Mouse (Mus musculus): ENCODE measurements around the gene Moap1. TPM values are rescaled to one million over a fixed set of nuclear protein-coding genes. Genes with fewer than 3 reads are reported as not detected.

The Moap1 gene
- total RNA-seq, 4 experiments from 2014 or later: 29.9 to 37.3 (median 33.4) TPM

DNA sequence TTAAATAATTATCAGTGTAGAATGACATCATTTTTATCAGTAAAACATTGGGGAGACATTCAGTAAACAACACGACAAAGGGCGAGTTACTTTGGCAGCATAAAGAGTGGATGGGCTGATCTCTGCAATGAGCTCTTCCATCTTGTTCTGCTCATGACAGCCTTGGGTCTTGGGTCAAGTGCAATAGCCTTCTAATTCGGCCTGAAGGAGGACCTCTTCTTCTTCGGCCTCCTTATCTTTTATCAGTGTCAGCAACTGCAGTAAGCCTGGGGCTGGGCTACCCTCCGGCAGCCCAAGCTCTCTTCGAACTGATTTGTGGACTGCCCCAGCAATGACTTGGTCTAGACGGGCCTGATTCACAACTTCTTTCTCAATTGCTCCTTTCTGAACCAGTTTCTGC lies 1.4 kb downstream of the Moap1 start:
- no peak for DNase-seq (ENCODE audit: low spot score in 2 of 2)

DNA sequence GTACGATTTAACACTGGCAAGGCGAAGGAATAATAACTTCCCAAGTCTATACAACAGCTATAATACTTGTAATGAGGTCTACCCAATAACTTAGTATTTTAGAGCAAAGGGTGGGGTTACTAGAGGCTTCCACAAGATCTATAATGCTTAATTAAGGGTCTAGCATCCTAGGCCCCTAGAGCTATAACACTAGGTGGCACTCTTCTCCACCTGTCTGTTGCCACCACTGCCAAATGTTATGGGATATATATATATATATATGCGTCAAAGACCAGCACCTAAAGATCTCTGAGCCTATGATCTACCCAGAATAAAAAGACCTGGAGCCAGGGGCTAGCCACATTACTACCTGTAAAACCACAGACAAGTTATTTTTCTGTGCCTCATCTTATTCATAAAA lies 3.2 kb downstream of the Moap1 start:
- DNase-seq (ENCODE audit: low spot score in 2 of 2): no peak

DNA sequence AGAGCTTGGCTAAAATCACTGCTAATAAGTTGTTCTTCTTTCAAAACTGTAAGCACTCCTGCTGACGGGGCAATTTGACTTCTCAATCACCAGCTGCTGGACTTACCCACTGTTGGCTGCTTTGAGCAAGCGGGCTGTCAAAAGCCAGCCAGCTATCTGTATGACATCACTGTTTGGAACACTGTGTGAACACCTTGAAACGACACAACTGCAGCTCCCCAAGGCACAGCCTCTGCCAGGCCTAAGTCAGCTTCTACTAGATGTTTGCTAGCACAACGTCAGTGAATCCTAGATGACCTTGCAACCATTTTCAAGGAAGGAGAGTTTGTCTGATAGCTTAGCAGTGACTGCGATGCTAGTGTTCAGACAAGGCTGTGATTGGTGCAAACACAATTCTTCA lies 4.4 kb downstream of the Moap1 start:
- DNase-seq (ENCODE audit: low spot score in 2 of 2): no peak

DNA sequence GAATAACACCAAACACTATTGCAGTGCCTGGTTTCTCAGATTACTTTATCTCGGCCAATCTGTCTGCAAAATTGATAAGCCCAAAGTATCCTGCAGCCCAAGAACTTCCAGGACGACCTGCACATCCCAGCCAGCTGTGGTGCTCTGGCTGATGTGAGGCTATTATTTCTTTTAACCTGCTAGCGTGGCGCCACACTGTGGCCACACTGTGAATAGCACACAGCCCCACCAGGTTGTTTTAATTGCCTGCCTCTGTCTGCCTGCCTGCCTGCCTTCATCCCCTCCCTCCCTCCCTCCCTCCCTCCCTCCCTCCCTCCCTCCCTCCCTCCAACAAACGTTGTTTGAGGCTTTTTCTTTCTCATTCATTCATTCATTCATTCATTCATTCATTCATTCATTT lies 10.1 kb downstream of the Moap1 start:
- DNase-seq (ENCODE audit: low spot score in 2 of 2): no peak

DNA sequence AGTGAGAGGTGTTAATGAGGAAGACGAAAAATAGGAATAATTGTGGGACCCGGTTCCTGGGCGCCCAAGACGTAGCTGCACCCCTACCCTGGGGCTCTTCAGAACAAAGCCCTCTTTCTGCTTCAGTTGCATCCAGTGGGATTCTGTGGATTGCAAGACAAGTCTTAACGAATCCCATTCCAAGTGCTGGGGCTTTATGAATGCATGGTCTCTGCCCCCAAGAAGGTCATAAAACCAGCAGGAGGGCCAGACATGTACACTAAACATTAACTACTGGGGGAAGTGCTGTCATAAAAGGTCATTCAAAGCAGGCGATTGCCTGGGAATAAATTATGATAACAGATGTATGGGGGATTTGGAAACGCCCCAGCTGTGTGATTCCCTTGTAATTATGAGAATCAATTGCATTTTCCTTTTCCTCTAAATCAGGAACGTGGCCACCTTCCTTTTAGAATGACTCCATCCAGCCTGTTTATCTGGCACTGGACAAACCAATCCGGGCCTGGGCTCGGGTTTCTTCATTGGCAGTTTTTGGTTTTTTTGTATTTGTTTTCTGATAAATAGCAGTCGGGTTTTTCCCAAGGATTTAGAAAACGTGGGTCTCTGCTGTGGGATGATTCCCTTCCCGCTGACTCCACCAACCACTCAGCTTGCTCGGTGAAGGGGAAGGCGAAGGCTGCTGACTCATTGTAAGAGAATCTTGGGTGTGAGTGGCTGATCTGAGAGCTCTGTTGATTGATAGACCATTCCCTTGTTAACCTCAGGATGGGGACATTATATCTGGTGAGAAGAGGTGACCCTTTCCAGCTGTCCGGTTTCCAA lies 12.5 kb downstream of the Moap1 start:
- no peak for DNase-seq (ENCODE audit: low spot score in 2 of 2)

DNA sequence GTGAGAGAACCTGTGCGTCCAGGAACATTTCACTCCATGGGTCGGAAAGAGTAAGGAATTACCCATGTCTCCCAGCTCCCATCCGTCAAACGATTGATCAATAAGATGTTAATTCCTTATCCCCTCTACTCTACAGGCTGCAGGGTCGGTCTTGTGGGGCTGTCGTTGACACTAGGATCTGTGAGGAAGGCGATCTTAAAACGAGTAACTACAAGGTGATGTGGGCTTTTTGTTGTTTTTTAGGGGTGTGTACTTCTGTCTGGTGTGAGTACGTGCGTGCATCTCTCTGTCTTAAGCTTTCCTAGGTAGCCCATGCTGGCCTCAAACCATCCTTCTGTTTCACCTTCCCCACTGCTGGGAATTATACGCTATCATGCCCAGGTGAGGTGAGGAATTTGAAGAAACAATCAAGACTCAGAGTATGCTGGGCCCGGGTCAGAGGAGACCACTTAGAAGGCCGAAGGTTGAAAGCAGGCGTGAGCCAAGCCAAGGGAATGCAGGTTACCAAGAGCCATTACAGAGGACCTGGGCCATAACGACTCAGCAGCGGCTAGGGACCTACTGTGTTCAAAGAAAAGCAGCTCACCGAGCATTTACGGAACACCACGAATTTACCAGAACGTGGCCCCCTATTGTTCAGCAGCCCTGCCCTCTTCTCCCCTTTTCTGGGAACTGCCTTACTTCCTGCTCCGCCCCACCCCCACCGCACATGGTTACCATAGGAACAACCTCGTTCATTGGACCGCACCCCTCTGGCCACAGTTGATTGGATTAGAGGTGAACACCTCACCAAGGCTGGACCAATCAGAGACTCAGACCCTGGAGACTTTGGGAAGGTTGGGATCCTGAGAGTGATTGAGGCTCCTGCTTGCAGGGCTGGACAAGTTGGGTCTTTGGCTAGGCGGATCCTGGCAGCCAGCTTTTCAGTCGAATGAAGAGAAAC lies 13.3 kb downstream of the Moap1 start:
- peak in 1 of 2 experiments; percentile 84 for DNase-seq (ENCODE audit: low spot score in 2 of 2)

DNA sequence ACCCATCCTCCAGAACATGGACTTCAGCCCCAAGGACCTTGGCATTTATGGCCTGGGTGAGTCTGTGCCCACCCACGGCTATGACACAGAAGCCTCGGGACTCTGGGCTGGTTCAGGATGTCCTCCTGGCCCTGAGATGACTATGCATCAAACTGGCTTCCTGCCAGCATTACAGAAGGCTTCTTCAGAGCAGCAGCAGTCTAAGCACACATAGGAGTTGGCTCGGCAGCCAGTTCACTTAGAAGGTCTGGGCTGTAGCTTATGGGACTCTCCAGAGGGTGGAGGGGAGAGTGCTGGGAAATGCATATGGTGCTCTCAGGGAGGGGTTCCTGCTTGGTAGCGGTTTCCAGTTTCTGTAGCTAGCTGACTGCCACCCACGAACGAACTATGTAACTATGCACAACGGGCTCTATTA lies 17.7 kb downstream of the Moap1 start:
- no peak for DNase-seq (ENCODE audit: low spot score in 2 of 2)

DNA sequence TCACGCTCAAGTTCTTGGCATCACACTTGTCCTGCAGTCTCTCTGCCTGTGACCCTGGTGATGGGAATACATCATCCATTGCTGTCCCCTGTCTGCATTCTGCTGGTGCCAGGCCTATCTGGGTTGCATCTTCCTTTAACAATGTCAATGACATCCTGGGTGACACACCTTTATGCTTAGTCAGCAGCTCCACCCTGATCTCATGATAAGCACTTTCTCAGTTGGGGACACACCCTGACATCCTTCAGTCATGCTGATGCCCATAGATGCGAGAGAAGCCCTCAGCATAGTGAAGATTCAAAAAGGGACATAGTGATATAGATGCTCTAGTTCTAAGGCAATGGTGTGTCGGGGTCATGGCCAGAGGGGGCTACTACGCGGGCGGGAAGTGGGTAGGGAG lies 18.3 kb downstream of the Moap1 start:
- no peak for DNase-seq (ENCODE audit: low spot score in 2 of 2)

DNA sequence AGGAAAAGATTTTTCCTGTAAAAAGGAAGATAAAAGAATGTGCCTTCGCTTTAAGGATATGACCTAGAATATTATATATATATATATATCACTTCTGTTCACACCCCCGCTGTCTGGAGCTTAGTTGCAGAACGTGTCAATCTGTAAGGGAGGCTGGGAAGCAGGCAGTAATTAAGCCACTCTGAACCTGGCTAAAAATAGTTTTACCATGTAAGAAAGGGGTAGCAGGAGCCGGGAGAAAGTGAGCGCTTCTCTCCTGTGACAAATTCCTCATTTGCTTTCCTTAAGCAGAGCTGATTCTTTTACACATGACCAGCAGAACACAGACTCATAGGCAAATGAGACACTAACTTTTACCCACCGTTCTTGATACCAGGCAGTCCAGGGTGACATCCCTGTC lies 19.6 kb downstream of the Moap1 start:
- peak in 1 of 2 experiments; percentile 70 for DNase-seq (ENCODE audit: low spot score in 2 of 2)

DNA sequence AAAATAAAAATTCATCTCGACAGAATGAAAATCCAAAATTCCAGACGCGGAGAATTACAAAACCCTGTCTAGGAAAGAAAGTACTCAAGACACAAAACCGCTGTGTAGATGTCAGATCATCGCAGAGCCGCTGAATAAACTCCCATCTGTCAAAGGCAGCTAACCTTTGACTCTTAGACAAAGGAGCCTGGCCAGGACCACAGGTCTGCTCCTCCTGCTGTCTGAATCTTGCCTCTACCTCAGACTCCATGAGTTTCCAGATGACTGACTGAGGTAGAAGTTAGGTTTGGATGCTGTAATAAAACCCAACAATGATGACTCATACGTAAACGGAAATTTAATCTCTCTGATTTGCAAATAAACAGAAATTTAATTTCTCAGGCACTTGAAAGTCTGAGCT lies 20.5 kb downstream of the Moap1 start:
- no peak for DNase-seq (ENCODE audit: low spot score in 2 of 2)

DNA sequence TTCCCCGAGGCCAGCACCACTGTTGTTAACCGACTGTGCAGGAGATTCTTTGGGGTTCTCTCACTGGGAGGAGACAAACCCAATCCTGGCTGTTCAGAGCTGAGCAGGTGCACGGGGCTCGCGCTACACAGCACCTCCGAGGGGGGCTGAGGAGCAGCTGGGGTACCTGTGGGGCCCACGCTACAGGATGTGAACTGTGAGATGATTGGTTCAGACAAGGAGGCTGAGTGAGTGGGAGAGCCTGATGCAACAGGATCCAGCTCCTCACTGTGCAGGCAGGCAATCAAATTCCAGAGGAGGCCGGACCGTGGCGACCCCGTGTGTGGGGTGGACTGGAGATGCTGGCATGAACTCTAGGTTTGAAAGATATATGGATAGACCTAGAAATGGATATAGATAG lies 21.0 kb downstream of the Moap1 start:
- no peak for DNase-seq (ENCODE audit: low spot score in 2 of 2)

DNA sequence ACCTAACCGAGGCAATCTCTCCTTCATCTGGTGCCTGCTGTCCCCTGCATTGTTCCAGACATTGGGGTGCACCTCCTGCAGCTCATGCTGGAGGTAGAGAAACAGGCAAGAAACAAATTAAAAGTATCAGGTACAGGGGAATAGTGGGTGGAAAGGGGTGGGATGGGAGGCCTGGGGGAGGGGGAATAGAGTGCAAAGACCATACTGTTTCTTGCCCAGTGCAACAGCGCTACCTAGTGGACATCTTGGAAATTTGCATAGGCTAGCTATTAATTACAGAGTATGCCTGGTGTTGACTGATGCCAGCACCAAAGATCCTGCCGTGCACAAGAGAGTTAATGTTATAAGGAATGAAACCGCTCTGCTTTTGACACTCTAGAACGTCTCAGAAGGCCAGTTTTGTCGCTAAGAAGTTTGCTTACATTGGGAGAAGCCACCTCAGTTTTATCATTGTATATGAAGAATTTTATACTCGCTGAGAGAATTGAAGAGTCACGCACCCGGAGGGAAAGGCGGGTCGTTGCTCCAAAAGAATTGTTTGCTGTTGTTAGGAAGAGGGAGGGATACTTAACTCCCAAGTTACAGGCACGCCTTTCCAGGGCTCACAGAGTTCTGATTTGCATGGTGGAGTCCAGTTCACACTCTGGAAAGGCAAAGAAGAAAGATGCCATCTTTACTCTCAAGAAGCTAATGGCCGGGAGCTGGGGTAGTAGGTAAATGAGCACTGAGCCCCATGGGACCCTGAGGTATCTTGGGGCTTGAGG lies 23.7 kb downstream of the Moap1 start:
- no peak for DNase-seq (ENCODE audit: low spot score in 2 of 2)

DNA sequence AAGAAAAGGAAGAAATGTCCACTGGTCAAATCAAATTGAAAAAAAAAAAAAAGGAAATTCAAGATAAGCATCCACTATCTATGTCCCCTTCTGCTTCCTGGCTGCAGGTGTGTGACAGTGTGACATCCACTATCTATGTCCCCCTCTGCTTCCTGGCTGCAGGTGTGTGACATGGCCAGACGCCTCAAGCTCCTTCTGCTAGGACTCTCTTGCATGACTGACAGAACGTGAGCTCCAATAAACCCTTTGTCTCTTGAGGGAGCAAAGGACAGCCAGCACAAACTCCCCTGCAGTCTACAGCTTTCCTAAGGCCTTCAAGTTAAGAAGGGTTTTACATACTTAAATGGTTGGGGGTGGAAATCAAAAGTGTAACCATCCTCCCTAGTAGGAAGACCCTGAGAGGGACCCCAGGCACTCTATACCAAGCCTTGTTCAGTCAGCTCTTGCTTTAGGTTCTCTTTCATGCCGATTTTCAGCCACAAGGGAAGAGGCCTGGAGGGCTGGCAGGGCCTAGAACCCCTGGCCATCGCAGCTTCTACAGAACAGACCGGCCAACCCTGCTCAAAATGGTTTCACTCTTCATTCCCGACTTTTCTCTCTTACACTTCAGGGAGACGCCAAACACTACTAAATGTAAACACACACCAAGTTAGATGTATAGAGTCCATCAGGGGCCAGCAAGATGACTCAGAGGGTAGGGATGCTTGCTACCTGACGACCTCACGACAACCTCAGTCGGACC lies 28.6 kb downstream of the Moap1 start:
- DNase-seq (ENCODE audit: low spot score in 2 of 2): no peak

DNA sequence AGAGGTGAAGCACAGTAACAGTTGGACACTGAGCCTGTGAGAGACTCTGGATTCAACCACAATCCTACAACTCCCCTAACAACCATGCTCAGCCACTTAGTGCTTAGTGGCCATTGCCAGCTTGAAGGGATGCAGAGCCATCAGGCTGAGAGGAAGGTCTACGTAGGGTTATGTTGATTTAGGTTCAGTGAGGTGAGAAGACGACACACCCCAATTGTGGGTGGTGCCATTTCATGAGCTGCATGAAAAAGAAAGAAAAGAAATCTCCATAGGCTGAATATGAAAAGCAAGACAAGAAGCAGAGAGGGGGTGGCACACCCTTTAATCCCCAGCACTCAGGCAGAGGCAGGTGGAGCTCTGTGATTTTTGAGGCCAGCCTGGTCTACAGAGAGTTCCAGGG lies 29.3 kb downstream of the Moap1 start:
- DNase-seq (ENCODE audit: low spot score in 2 of 2): no peak

DNA sequence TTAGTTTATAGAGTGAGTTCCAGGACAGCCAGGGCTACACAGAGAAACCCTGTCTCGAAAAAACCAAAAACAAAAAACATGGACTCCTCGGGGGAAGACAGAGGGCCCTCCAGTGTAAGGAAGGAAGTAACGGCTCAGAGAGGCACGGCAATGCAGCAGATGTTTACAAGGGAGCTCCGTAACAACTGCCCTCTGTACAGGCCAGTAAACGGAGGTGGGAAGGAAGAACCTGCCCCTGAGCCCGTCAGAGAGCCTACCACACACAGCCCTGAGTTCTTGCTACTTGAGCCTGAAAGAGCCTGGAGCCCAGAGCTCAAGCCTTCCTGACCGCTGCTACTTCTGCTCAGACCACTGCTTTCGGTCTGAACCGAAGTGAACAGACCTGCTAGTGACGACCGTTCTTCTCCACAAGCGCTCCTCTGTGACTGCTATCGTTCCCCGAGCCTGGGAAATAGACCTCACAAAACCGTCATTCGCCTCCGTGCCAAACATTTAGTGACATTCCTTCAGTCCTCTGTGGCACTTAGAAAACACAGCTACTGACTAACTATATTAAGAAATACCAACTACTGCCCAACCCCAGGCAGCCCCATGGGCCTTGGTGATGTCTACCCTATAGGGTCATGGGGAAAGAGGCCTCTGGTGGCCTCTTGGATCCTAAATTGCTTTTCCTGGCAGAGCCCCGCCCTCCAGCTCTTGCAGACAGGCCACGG lies 30.2 kb downstream of the Moap1 start:
- no peak for DNase-seq (ENCODE audit: low spot score in 2 of 2)

DNA sequence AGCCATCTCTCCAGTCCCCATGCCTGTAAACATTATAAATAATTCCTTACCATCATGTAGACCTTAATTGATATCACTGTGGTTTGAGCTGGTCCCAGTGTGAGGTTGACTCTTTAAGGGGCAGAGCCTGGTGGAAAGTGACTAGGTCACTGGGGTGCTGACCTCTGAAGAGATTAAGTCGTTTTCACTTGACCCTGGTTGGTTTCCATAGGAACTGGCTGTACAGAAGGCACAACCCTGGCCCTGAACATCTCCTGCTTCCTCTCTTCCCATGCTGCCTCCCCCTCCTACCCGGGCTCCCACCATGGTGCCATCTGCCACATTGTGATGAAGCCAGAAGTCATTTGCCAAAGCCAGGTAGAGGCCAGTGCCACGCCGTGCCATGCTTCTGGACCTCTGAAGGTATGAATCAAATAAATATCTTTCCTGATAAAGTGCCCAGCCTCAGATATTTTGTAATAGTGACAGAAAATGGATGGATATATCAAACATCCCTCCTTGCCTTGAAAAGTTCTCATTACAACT lies 32.5 kb downstream of the Moap1 start:
- DNase-seq (ENCODE audit: low spot score in 2 of 2): no peak

DNA sequence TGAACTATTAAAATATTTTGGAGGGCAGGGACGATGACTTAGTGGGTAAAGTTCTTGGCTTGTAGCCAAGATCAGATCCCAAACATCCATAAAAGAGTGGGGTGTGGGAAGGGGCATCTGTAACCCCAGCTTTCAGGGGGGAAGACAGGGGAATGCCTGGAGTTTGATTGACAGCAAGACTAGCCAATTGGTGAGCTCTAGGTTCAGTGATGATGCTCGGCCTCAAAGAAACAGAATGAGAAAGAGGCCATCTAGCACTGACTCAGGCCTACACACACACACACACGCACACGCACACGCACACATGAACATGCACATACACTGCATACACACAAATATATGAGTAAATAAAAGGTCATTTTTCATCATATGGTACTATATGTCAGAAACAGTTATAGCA lies 33.6 kb downstream of the Moap1 start:
- DNase-seq (ENCODE audit: low spot score in 2 of 2): no peak

DNA sequence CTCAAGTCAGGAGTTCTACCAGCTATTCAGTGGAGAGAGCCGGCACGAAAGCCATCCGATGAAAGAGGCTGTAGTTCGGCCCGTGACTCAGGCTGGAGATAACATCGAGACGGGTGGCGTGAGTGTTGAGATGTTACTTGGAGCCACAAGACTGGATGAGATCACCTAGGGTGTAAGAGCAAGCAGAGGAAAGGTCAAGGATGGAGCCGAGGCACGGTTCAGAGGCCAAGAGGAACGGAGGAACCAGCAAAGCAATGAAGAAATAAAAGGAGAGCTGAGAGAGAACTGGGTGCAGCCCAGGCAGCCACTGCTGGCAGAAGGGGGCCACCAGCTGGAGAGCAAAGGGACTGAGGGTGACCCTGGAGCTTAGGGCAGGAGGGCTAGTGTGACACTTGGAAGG lies 35.2 kb downstream of the Moap1 start:
- DNase-seq (ENCODE audit: low spot score in 2 of 2): no peak

DNA sequence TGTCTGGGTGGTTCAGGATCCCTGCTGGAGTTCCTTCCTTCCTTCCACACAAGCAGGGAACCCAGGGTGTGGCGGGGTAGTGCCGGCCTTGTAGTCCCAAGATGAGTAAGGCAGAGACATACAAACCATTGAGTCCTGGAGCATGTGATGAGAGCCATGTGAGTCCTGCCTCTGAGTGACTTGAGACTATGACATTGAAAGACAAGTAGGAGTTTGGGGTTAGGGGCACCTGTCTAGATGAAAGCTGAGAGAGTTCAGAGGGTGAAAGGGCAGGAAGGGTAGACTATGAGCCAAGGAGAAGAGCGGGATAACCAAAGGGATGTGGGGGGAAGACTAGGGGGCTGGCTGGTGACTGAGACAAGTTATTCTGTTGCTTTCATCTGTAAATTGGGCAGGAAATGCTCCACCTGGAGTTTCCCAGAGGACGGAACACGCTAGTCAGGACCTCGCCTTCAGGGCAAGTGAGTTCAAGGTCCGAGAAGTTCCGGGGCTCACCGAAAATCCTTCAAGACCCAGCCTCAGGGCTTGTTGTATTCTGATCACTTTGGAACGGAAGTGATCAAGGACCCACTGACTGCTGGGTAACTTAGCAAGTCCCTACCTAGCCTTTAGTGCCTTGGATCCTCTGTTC lies 36.5 kb downstream of the Moap1 start:
- no peak for DNase-seq (ENCODE audit: low spot score in 2 of 2)
